Mouse (Mus musculus) thymus, adult 2 months (tissue): ENCODE results near the gene Drc1. TPM values are rescaled to one million over a fixed set of nuclear protein-coding genes. Genes with fewer than 3 reads are reported as not detected.
A peak's percentile ranks its signal among the peaks of the same experiment; 100 is the strongest.

Source experiments
- DNase-seq: peaks from one replicate; pipeline ENCODE4 v3.0.0; 2021
- H3K27ac ChIP-seq: fragments of 200-500 bp; 2 replicates; pipeline ENCODE4 v1.5.1; 2012; ENCODE audit warnings: low read length, control low read depth; ENCODE audit not compliant: control insufficient read depth, insufficient read depth
- H3K27me3 ChIP-seq: fragments of 200-500 bp; 2 replicates; pipeline ENCODE4 v1.6.1; 2012; ENCODE audit warnings: mild to moderate bottlenecking, low read length, moderate library complexity, mixed read lengths; ENCODE audit not compliant: control insufficient read depth, insufficient read depth
- H3K36me3 ChIP-seq: fragments of 200-500 bp; 2 replicates; pipeline ENCODE4 v1.6.1; 2012; ENCODE audit warnings: mild to moderate bottlenecking, low read length, moderate library complexity; ENCODE audit not compliant: control insufficient read depth, insufficient read depth
- H3K4me1 ChIP-seq: fragments of 200-500 bp; replicated peaks from 2 replicates; pipeline ENCODE4 v1.6.1; 2012; ENCODE audit warnings: low read length; ENCODE audit not compliant: control insufficient read depth, insufficient read depth
- H3K4me3 ChIP-seq: fragments of 200-500 bp; 2 replicates; pipeline ENCODE4 v1.5.1; 2012; ENCODE audit warnings: mild to moderate bottlenecking, low read length, control low read depth, moderate library complexity; ENCODE audit not compliant: control insufficient read depth, insufficient read depth
- CTCF ChIP-seq: fragments of 200-500 bp; IDR thresholded peaks from 2 replicates; pipeline ENCODE4 v1.5.1; 2012; ENCODE audit warnings: mild to moderate bottlenecking, control low read depth, low read length, moderate library complexity, borderline replicate concordance; ENCODE audit not compliant: control insufficient read depth, poor library complexity, insufficient read depth; ENCODE audit errors: extremely low read depth
- POLR2A ChIP-seq: fragments of 200-500 bp; IDR thresholded peaks from 2 replicates; pipeline ENCODE4 v1.6.1; 2012; ENCODE audit warnings: mild to moderate bottlenecking, low read length, control low read depth, moderate library complexity; ENCODE audit not compliant: control insufficient read depth, poor library complexity, insufficient read depth; ENCODE audit errors: extremely low read depth
- WGBS: fragments of 180-500 bp; shearing (Covaris S2); methylation state at CpG from one replicate; pipeline ENCODE4 v1.1.7; 2018; 5-methylcytosine and 5-hydroxymethylcytosine counted together
- polyA plus RNA-seq: library from polyadenylated mRNA; depleted of rRNA; stranded (reverse); fragments of >200 nt; gene quantifications from 2 replicates; pipeline ENCODE4 v1.2.3, GENCODE M21; 2012; rRNA removed

The Drc1 gene
- 1.1 and 1.4 TPM in 2 replicates for polyA plus RNA-seq

GRCm38 (mm10) chr5:30281291-30281732 is at the start of gene Drc1:
Gene Drc1 (plus strand): TSS chr5:30281388.
- peaks cover 7% of the 10 kb centered on the region for H3K4me1 ChIP-seq
- 20% methylated on average over 26 of the region's 26 CpGs for WGBS
- no peak for TF ChIP-seq POLR2A
- TF ChIP-seq CTCF, result no peak
- peak; percentile 9 for DNase-seq
- H3K27me3 ChIP-seq, result peaks cover 3% of the 10 kb centered on the region; the same call in 1 of the 2 replicates
- H3K27ac ChIP-seq, result no peak within 1 kb of the TSS
- peak within 1 kb of the TSS; percentile 23; the same call in 1 of the 2 replicates for H3K4me3 ChIP-seq
- H3K36me3 ChIP-seq, result no peaks in the 10 kb centered on the region

DNA sequence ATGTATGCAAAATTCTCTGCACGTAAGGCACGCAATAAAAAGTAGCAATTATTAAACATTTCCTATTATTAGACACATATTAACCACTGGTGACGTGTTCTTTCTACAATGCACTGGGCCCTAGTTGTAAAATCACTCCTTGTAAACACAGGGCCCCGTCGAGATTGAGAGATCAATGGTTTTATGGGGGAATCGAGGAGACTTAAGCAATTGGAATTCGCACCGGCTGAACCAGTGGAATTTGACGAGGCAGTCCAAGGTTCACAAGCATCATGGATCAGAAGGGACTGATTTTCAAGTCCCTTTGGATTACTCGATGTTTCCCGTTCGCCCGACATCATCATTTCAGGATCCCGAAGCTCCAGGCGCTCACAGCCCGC is 49.3 kb upstream of the Drc1 start:
- TF ChIP-seq POLR2A, result no peak
- TF ChIP-seq CTCF, result no peak
- Histone ChIP-seq H3K36me3 (no peaks in the 10 kb centered on the region), H3K4me1 (0 out of 2 replicates have a peak, but pooled peaks cover 2% of the 10 kb centered on the region), H3K27me3 (no peaks in the 10 kb centered on the region), H3K27ac (no peak overlapping the region), H3K4me3 (peak overlapping the region; percentile 55)
- DNase-seq, result no peak
- 34% methylated on average over 16 of the region's 16 CpGs for WGBS

GRCm38 (mm10) chr5:30232271-30232971 is 48.8 kb upstream of the Drc1 start, which contains the start of gene Selenoi:
Gene Selenoi (plus strand): TSS chr5:30232581.
- 2% methylated on average over 71 of the region's 71 CpGs for WGBS
- Histone ChIP-seq H3K4me3 (peak within 1 kb of the TSS; percentile 58), H3K4me1 (0 out of 2 replicates have a peak, but pooled peaks cover 2% of the 10 kb centered on the region), H3K36me3 (no peaks in the 10 kb centered on the region), H3K27me3 (no peaks in the 10 kb centered on the region), H3K27ac (no peak within 1 kb of the TSS)
- TF ChIP-seq CTCF (peak; percentile 46; the same call in 1 of the 2 replicates), POLR2A (peak; percentile 66)
- DNase-seq, result peak; percentile 99

DNA sequence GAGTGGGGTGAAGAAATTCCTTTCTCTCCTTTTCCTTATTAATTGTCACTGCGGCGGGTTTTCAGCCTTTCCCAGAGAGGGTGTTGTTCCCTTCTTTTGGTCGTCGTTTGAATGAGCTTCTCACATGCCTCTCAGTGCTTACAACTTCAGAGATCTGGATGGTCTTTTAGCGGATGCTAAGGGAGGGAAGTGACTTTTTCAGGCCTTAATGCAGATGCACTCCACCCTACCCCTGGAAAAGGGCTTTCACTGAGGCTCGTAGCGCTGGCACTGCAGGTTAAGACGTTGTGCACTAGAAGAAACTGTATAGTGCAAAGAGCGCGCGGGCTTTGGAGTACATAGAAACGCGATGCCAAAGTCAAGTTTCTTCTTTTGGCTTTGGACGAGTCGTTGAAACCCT is 48.1 kb upstream of the Drc1 start:
- Histone ChIP-seq H3K36me3 (no peaks in the 10 kb centered on the region), H3K4me1 (0 out of 2 replicates have a peak, but pooled peaks cover 2% of the 10 kb centered on the region), H3K27me3 (no peaks in the 10 kb centered on the region), H3K27ac (no peak overlapping the region), H3K4me3 (peak overlapping the region; percentile 58)
- DNase-seq, result peak; percentile 28
- TF ChIP-seq CTCF, result no peak
- no peak for TF ChIP-seq POLR2A
- WGBS, result 2% methylated on average over 15 of the region's 15 CpGs

- DNase-seq, result no peak
- no peak for TF ChIP-seq CTCF
- TF ChIP-seq POLR2A, result no peak
- 75% methylated on average over 8 of the region's 8 CpGs for WGBS
- Histone ChIP-seq H3K4me1 (0 out of 2 replicates have a peak, but pooled peaks cover 2% of the 10 kb centered on the region), H3K36me3 (no peaks in the 10 kb centered on the region), H3K27ac (no peak overlapping the region), H3K4me3 (no peak overlapping the region), H3K27me3 (no peaks in the 10 kb centered on the region)
Measured at GRCm38 (mm10) chr5:30233979-30234378, 47.2 kb upstream of the Drc1 start.

DNA sequence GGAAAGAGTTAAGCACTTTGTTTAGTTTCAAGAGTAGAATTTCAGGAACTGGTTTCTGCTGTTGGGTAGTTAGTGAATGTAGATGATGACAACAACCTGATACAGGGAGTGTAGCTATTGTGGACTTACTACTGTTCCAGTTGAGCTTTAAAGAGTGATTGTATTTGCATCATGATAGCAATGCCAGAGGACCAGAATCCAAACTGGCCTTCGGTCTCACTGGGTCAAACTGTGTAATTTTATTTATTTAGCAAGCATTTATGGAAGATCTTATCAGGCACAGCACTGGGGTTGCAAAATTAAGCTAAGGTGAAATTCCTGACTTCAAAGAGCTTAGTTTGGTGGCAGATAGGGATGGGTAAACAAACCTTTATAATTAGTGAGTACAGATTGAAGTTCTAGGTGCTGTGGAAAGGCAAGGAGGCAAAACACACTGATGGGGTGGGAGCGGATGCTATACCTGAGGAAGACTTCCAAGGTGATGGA is 45.5 kb upstream of the Drc1 start:
- Histone ChIP-seq H3K4me3 (no peak overlapping the region), H3K36me3 (no peaks in the 10 kb centered on the region), H3K27ac (no peak overlapping the region), H3K4me1 (0 out of 2 replicates have a peak, but pooled peaks cover 2% of the 10 kb centered on the region), H3K27me3 (no peaks in the 10 kb centered on the region)
- TF ChIP-seq CTCF, result no peak
- no peak for TF ChIP-seq POLR2A
- WGBS, result 96% methylated on average over 2 of the region's 2 CpGs
- no peak for DNase-seq
